Mouse (Mus musculus) ES-E14 (cell line): ENCODE data around the gene Eef2. TPM values are rescaled to one million over a fixed set of nuclear protein-coding genes. Genes with fewer than 3 reads are reported as not detected.

Source experiments
- DNase-seq: peaks from one replicate; pipeline ENCODE4 v3.0.0-alpha.2; 2013; ENCODE audit warnings: low read depth, low spot score
- H3K27ac ChIP-seq: 2 replicates; pipeline ENCODE4 v1.5.1; 2012; ENCODE audit warnings: low read depth, mild to moderate bottlenecking, low read length, moderate library complexity, mixed read lengths; ENCODE audit not compliant: poor library complexity, insufficient read depth, severe bottlenecking
- H3K36me3 ChIP-seq: 2 replicates; pipeline ENCODE4 v1.6.1; 2012; ENCODE audit warnings: mild to moderate bottlenecking, low read length, moderate library complexity, mixed read lengths; ENCODE audit not compliant: control insufficient read depth, poor library complexity, insufficient read depth, severe bottlenecking
- H3K4me1 ChIP-seq, 2 experiments: fragments of 150-350 bp in 1 of 2; sonication (generic) in 1 of 2; 2 replicates each; pipeline ENCODE4 v1.6.1; 2012; ENCODE audit warnings: low read length in 2 of 2, mild to moderate bottlenecking in 1 of 2, mixed read lengths in 1 of 2; ENCODE audit not compliant: control insufficient read depth in 2 of 2, insufficient read depth in 2 of 2, poor library complexity in 1 of 2
- H3K4me3 ChIP-seq, 2 experiments: fragments of 150-350 bp in 1 of 2; sonication (generic) in 1 of 2; 2 replicates each; pipeline ENCODE4 v1.5.1; 2012; ENCODE audit warnings: low read length in 2 of 2, low read depth in 1 of 2, mild to moderate bottlenecking in 1 of 2, mixed read lengths in 1 of 2; ENCODE audit not compliant: insufficient read depth in 1 of 2, poor library complexity in 1 of 2, severe bottlenecking in 1 of 2
- H3K9ac ChIP-seq: 2 replicates; pipeline ENCODE4 v1.6.1; 2012; ENCODE audit warnings: low read depth, mild to moderate bottlenecking, low read length, mixed read lengths; ENCODE audit not compliant: poor library complexity, insufficient read depth, severe bottlenecking
- H3K9me3 ChIP-seq: fragments of 150-350 bp; sonication (generic); 2 replicates; pipeline ENCODE4 v1.6.1; 2012; ENCODE audit warnings: low read depth, mild to moderate bottlenecking, low read length; ENCODE audit not compliant: control insufficient read depth, insufficient read depth
- CHD2 ChIP-seq: IDR thresholded peaks from 2 replicates; pipeline ENCODE4 v1.6.1; 2014; ENCODE audit warnings: mild to moderate bottlenecking, low read depth, low read length, inconsistent platforms
- HCFC1 ChIP-seq: IDR thresholded peaks from 2 replicates; pipeline ENCODE4 v1.6.1; 2012; ENCODE audit warnings: low read length, inconsistent platforms, borderline replicate concordance; ENCODE audit not compliant: insufficient read depth
- MAFK ChIP-seq: IDR thresholded peaks from 2 replicates; pipeline ENCODE4 v1.6.1; 2014; ENCODE audit warnings: mild to moderate bottlenecking, low read depth, low read length, inconsistent platforms; ENCODE audit not compliant: insufficient read depth
- ZC3H11A ChIP-seq: IDR thresholded peaks from 2 replicates; pipeline ENCODE4 v1.6.1; 2012; ENCODE audit warnings: low read depth, mild to moderate bottlenecking, inconsistent platforms, low read length, borderline replicate concordance
- ZNF384 ChIP-seq: IDR thresholded peaks from 2 replicates; pipeline ENCODE4 v1.6.1; 2012; ENCODE audit warnings: low read depth, low read length, inconsistent platforms
- in situ Hi-C, 2 experiments: fragments of 600-800 bp; cut with MboI; formaldehyde crosslinking; loops; one replicate each; pipeline ENCODE4 v1.15.1; 2025; ENCODE audit warnings: low sequenced_read_pairs in 2 of 2, inconsistent platforms in 1 of 2; ENCODE audit not compliant: unreplicated experiment in 2 of 2
- total RNA-seq: library from RNA; depleted of rRNA; stranded (reverse); fragments of 300-350 nt; gene quantifications from 2 replicates; pipeline ENCODE4 v1.2.3, GENCODE M21; 2012

The Eef2 gene
- total RNA-seq, 1 experiment, result 2,093 TPM

- Histone ChIP-seq H3K9ac (peak overlapping the region; percentile 47; the same call in 1 of the 2 replicates), H3K9me3 (no peaks in the 10 kb centered on the region), H3K36me3 (peaks cover 37% of the 10 kb centered on the region), H3K4me3 (peak overlapping the region; percentile 43 to 91), H3K27ac (peak overlapping the region; percentile 67; the same call in 1 of the 2 replicates), H3K4me1 (peaks cover 3 to 55% of the 10 kb centered on the region in 2 experiments; a peak in 3 of 4 replicates)
- no peak for TF ChIP-seq CHD2
- in situ Hi-C loops, result no loop called here
- DNase-seq, result no peak
These were observed 33.9 kb upstream of the Eef2 start for GRCm38 (mm10) chr10:81142551-81142981.

GRCm38 (mm10) chr10:81143157-81143633 lies 33.2 kb upstream of the Eef2 start:
- peaks cover 3 to 60% of the 10 kb centered on the region in 2 experiments; a peak in 3 of 4 replicates for H3K4me1 ChIP-seq
- DNase-seq, result no peak
- H3K9ac ChIP-seq, result 0 out of 2 replicates have a peak overlapping the region, but pooled peaks have one; percentile 21
- no peak overlapping the region for H3K27ac ChIP-seq
- peak overlapping the region; percentile 43 to 91 for H3K4me3 ChIP-seq
- H3K9me3 ChIP-seq, result no peaks in the 10 kb centered on the region
- TF ChIP-seq HCFC1, result no peak
- peaks cover 44% of the 10 kb centered on the region for H3K36me3 ChIP-seq
- in situ Hi-C loops, result no loop called here

- in situ Hi-C loops, result no loop called here
- peak overlapping the region; percentile 21 for H3K9ac ChIP-seq
- TF ChIP-seq MAFK (no peak), CHD2 (no peak), ZC3H11A (no peak), ZNF384 (no peak), HCFC1 (no peak)
- H3K4me3 ChIP-seq, result peak overlapping the region; percentile 23 to 91; a peak in 3 of 4 replicates
- peaks cover 51% of the 10 kb centered on the region for H3K36me3 ChIP-seq
- peaks cover 3 to 64% of the 10 kb centered on the region in 2 experiments; a peak in 3 of 4 replicates for H3K4me1 ChIP-seq
- no peaks in the 10 kb centered on the region for H3K9me3 ChIP-seq
- H3K27ac ChIP-seq, result no peak overlapping the region
- no peak for DNase-seq
These were observed 32.5 kb upstream of the Eef2 start for GRCm38 (mm10) chr10:81143845-81144437.

GRCm38 (mm10) chr10:81144667-81145066 lies 31.8 kb upstream of the Eef2 start:
- in situ Hi-C loops, result no loop called here
- Histone ChIP-seq H3K4me1 (peaks cover 3 to 60% of the 10 kb centered on the region in 2 experiments; a peak in 3 of 4 replicates), H3K9me3 (no peaks in the 10 kb centered on the region), H3K4me3 (peak overlapping the region; percentile 23 to 91), H3K27ac (no peak overlapping the region), H3K9ac (peak overlapping the region; percentile 21), H3K36me3 (peaks cover 53% of the 10 kb centered on the region)
- no peak for TF ChIP-seq MAFK
- TF ChIP-seq HCFC1, result no peak
- TF ChIP-seq ZNF384, result no peak
- no peak for TF ChIP-seq CHD2
- TF ChIP-seq ZC3H11A, result no peak
- no peak for DNase-seq

GRCm38 (mm10) chr10:81145307-81145706 lies 31.1 kb upstream of the Eef2 start:
- Histone ChIP-seq H3K27ac (peak overlapping the region; percentile 46; the same call in 1 of the 2 replicates), H3K4me1 (peaks cover 3 to 61% of the 10 kb centered on the region in 2 experiments; a peak in 3 of 4 replicates), H3K9me3 (no peaks in the 10 kb centered on the region), H3K4me3 (peak overlapping the region; percentile 46 to 91), H3K9ac (peak overlapping the region; percentile 29; the same call in 1 of the 2 replicates), H3K36me3 (peaks cover 56% of the 10 kb centered on the region)
- in situ Hi-C loops, result no loop called here
- no peak for DNase-seq
- TF ChIP-seq ZC3H11A, result no peak
- no peak for TF ChIP-seq CHD2
- no peak for TF ChIP-seq ZNF384
- no peak for TF ChIP-seq MAFK
- no peak for TF ChIP-seq HCFC1
